Mouse (Mus musculus) kidney, adult 9 months (tissue): ENCODE data around the gene Fbxw4.

Source experiments
- DNase-seq: peaks from one replicate; pipeline ENCODE4 v3.0.0; 2022

The Fbxw4 gene

GRCm38 (mm10) chr19:45659738-45660502 is at the start of gene Fbxw4:
Gene Fbxw4 (minus strand): TSS chr19:45660312.
- peak; percentile 66 for DNase-seq

- no peak for DNase-seq
These were observed 48.6 kb upstream of the Fbxw4 start for GRCm38 (mm10) chr19:45708704-45709103.

GRCm38 (mm10) chr19:45696281-45696600 is 36.1 kb upstream of the Fbxw4 start:
- DNase-seq: no peak

GRCm38 (mm10) chr19:45695496-45696280 is 35.6 kb upstream of the Fbxw4 start:
- no peak for DNase-seq

GRCm38 (mm10) chr19:45694056-45694455 is 33.9 kb upstream of the Fbxw4 start:
- DNase-seq: no peak

GRCm38 (mm10) chr19:45692211-45692610 is 32.1 kb upstream of the Fbxw4 start:
- DNase-seq: no peak

GRCm38 (mm10) chr19:45691001-45691535 is 31.0 kb upstream of the Fbxw4 start:
- no peak for DNase-seq

GRCm38 (mm10) chr19:45687001-45687400 is 26.9 kb upstream of the Fbxw4 start:
- no peak for DNase-seq

- no peak for DNase-seq
These were observed 23.6 kb upstream of the Fbxw4 start for GRCm38 (mm10) chr19:45683676-45684075.

GRCm38 (mm10) chr19:45680495-45681130 is 20.5 kb upstream of the Fbxw4 start:
- DNase-seq: no peak

- no peak for DNase-seq
These were observed 16.7 kb upstream of the Fbxw4 start for GRCm38 (mm10) chr19:45676723-45677269.

GRCm38 (mm10) chr19:45675720-45676581 is 15.8 kb upstream of the Fbxw4 start:
- DNase-seq: no peak

GRCm38 (mm10) chr19:45675196-45675595 is 15.1 kb upstream of the Fbxw4 start:
- DNase-seq: no peak

GRCm38 (mm10) chr19:45672971-45673370 is 12.9 kb upstream of the Fbxw4 start:
- DNase-seq: no peak

GRCm38 (mm10) chr19:45668986-45669385 is 8.9 kb upstream of the Fbxw4 start:
- DNase-seq: no peak

- DNase-seq: no peak
These were observed 3.7 kb upstream of the Fbxw4 start for GRCm38 (mm10) chr19:45663851-45664250.

- no peak for DNase-seq
These were observed 335 bp upstream of the Fbxw4 start for GRCm38 (mm10) chr19:45660503-45660790.

GRCm38 (mm10) chr19:45659301-45659737 is 793 bp downstream of the Fbxw4 start:
- DNase-seq: peak; percentile 50

- DNase-seq: no peak
These were observed 1.4 kb downstream of the Fbxw4 start for GRCm38 (mm10) chr19:45658556-45659268.

GRCm38 (mm10) chr19:45657828-45658227 is 2.3 kb downstream of the Fbxw4 start:
- no peak for DNase-seq

- peak; percentile 56 for DNase-seq
These were observed 3.1 kb downstream of the Fbxw4 start for GRCm38 (mm10) chr19:45656810-45657595.
